Mouse (Mus musculus): ENCODE results near the gene Srebf2. TPM values are rescaled to one million over a fixed set of nuclear protein-coding genes. Genes with fewer than 3 reads are reported as not detected.
A peak's percentile ranks its signal among the peaks of the same experiment; 100 is the strongest.
"Not testable (repeated sequence)": the region's sequence is repeated elsewhere in the genome, so short reads cannot be mapped to it uniquely, and the experiment has no call there.

Gene Srebf2
- 104 and 105 TPM in 2 replicates for polyA plus RNA-seq (2012; rRNA removed)

- H3K27me3 ChIP-seq (ENCODE audit: control insufficient read depth, insufficient read depth, low read length), result no peaks in the 10 kb centered on the region
- peak; percentile 97 to 100 for DNase-seq
- WGBS, result under 1% methylated on average over 70 of the region's 79 CpGs
These were observed at the start of gene Srebf2 for GRCm38 (mm10) chr15:82146770-82147610. Gene Srebf2 (plus strand): TSS chr15:82147181.

GRCm38 (mm10) chr15:82106953-82107555, 39.9 kb upstream of the Srebf2 start:
- TF ChIP-seq CTCF (IDR thresholded peaks at IDR 0.05; ENCODE audit: borderline replicate concordance, insufficient read depth, low read depth, low read length) (peak; percentile 88), POLR2A (IDR thresholded peaks at IDR 0.05; ENCODE audit: borderline replicate concordance, insufficient read depth, low read length) (no peak)
- WGBS, result 19% methylated on average over 8 of the region's 8 CpGs
- no peaks in the 10 kb centered on the region for H3K27me3 ChIP-seq (ENCODE audit: control insufficient read depth, insufficient read depth, low read length)
- peaks cover 4% of the 10 kb centered on the region; the same call in 1 of the 2 replicates for H3K4me1 ChIP-seq (ENCODE audit: control insufficient read depth, insufficient read depth, low read length)
- H3K4me3 ChIP-seq (replicated peaks; ENCODE audit: insufficient read depth, low read depth, low read length), result no peak overlapping the region
- DNase-seq, result peak; percentile 62 to 73
- H3K27ac ChIP-seq (ENCODE audit: insufficient read depth, low read length), result no peak overlapping the region

More at GRCm38 (mm10) chr15:82146770-82147610, at the start of gene Srebf2:
- Histone ChIP-seq H3K4me3 (replicated peaks; ENCODE audit: insufficient read depth, low read depth, low read length) (peak within 1 kb of the TSS; percentile 81), H3K4me1 (ENCODE audit: control insufficient read depth, insufficient read depth, low read length) (peaks cover 4% of the 10 kb centered on the region; the same call in 1 of the 2 replicates), H3K27ac (ENCODE audit: insufficient read depth, low read length) (peak within 1 kb of the TSS; percentile 83)
- TF ChIP-seq POLR2A (IDR thresholded peaks at IDR 0.05; ENCODE audit: borderline replicate concordance, insufficient read depth, low read length) (peak; percentile 75; the same call in 1 of the 2 replicates), CTCF (IDR thresholded peaks at IDR 0.05; ENCODE audit: borderline replicate concordance, insufficient read depth, low read depth, low read length) (no peak)

- no peak for DNase-seq
- Histone ChIP-seq H3K4me1 (ENCODE audit: control insufficient read depth, insufficient read depth, low read length) (no peaks in the 10 kb centered on the region), H3K27me3 (ENCODE audit: control insufficient read depth, insufficient read depth, low read length) (no peaks in the 10 kb centered on the region; the same call in 1 of the 2 replicates), H3K4me3 (replicated peaks; ENCODE audit: insufficient read depth, low read depth, low read length) (no peak overlapping the region), H3K27ac (ENCODE audit: insufficient read depth, low read length) (no peak overlapping the region)
- 91% methylated on average over 8 of the region's 8 CpGs for WGBS
- TF ChIP-seq POLR2A (IDR thresholded peaks at IDR 0.05; ENCODE audit: borderline replicate concordance, insufficient read depth, low read length) (no peak), CTCF (IDR thresholded peaks at IDR 0.05; ENCODE audit: borderline replicate concordance, insufficient read depth, low read depth, low read length) (no peak)
These were observed 26.4 kb upstream of the Srebf2 start for GRCm38 (mm10) chr15:82120544-82120943.

GRCm38 (mm10) chr15:82126690-82127089, 20.3 kb upstream of the Srebf2 start:
- not testable (repeated sequence) for DNase-seq; H3K27me3 ChIP-seq (ENCODE audit: control insufficient read depth, insufficient read depth, low read length); H3K4me3 ChIP-seq (replicated peaks; ENCODE audit: insufficient read depth, low read depth, low read length); H3K4me1 ChIP-seq (ENCODE audit: control insufficient read depth, insufficient read depth, low read length); H3K27ac ChIP-seq (ENCODE audit: insufficient read depth, low read length)
- WGBS, result 88% methylated on average over 4 of the region's 4 CpGs

- H3K4me3 ChIP-seq (replicated peaks; ENCODE audit: insufficient read depth, low read depth, low read length), result peak within 1 kb of the TSS; percentile 74
- WGBS, result under 1% methylated on average over 74 of the region's 74 CpGs
- no peaks in the 10 kb centered on the region for H3K4me1 ChIP-seq (ENCODE audit: control insufficient read depth, insufficient read depth, low read length)
- TF ChIP-seq POLR2A (IDR thresholded peaks at IDR 0.05; ENCODE audit: borderline replicate concordance, insufficient read depth, low read length) (peak; percentile 91), CTCF (IDR thresholded peaks at IDR 0.05; ENCODE audit: borderline replicate concordance, insufficient read depth, low read depth, low read length) (no peak)
- peak within 1 kb of the TSS; percentile 63 for H3K27ac ChIP-seq (ENCODE audit: insufficient read depth, low read length)
- peak; percentile 96 to 97 for DNase-seq
- H3K27me3 ChIP-seq (ENCODE audit: control insufficient read depth, insufficient read depth, low read length), result no peaks in the 10 kb centered on the region
These were observed 19.3 kb upstream of the Srebf2 start, which contains the start of gene Ccdc134 for GRCm38 (mm10) chr15:82127426-82128374. Gene Ccdc134 (plus strand): TSS chr15:82127922.

- H3K4me1 ChIP-seq (ENCODE audit: control insufficient read depth, insufficient read depth, low read length), result no peaks in the 10 kb centered on the region
- no peak overlapping the region for H3K27ac ChIP-seq (ENCODE audit: insufficient read depth, low read length)
- H3K4me3 ChIP-seq (replicated peaks; ENCODE audit: insufficient read depth, low read depth, low read length), result peak overlapping the region; percentile 74
- no peaks in the 10 kb centered on the region for H3K27me3 ChIP-seq (ENCODE audit: control insufficient read depth, insufficient read depth, low read length)
- no peak for DNase-seq
- 14% methylated on average over 5 of the region's 5 CpGs for WGBS
- TF ChIP-seq POLR2A (IDR thresholded peaks at IDR 0.05; ENCODE audit: borderline replicate concordance, insufficient read depth, low read length), result no peak
- TF ChIP-seq CTCF (IDR thresholded peaks at IDR 0.05; ENCODE audit: borderline replicate concordance, insufficient read depth, low read depth, low read length), result no peak
These were observed 18.6 kb upstream of the Srebf2 start for GRCm38 (mm10) chr15:82128398-82128797.

- no peak overlapping the region for H3K4me3 ChIP-seq (replicated peaks; ENCODE audit: insufficient read depth, low read depth, low read length)
- H3K4me1 ChIP-seq (ENCODE audit: control insufficient read depth, insufficient read depth, low read length), result no peaks in the 10 kb centered on the region
- no peaks in the 10 kb centered on the region for H3K27me3 ChIP-seq (ENCODE audit: control insufficient read depth, insufficient read depth, low read length)
- TF ChIP-seq POLR2A (IDR thresholded peaks at IDR 0.05; ENCODE audit: borderline replicate concordance, insufficient read depth, low read length) (no peak), CTCF (IDR thresholded peaks at IDR 0.05; ENCODE audit: borderline replicate concordance, insufficient read depth, low read depth, low read length) (no peak)
- WGBS, result 67% methylated on average over 7 of the region's 7 CpGs
- H3K27ac ChIP-seq (ENCODE audit: insufficient read depth, low read length), result no peak overlapping the region
- no peak for DNase-seq
These were observed 16.4 kb upstream of the Srebf2 start for GRCm38 (mm10) chr15:82130599-82130998.
